Mouse (Mus musculus) testis, adult 2 months (tissue): ENCODE results near the gene Dlg2.

Source experiments
- CTCF ChIP-seq: fragments of 200-500 bp; IDR thresholded peaks from 2 replicates; pipeline ENCODE4 v1.5.1; 2012; ENCODE audit warnings: low read depth, mild to moderate bottlenecking, inconsistent platforms, low read length, moderate library complexity; ENCODE audit not compliant: control insufficient read depth, insufficient read depth, insufficient replicate concordance
- POLR2A ChIP-seq: fragments of 200-500 bp; IDR thresholded peaks from 2 replicates; pipeline ENCODE4 v1.6.1; 2012; ENCODE audit warnings: low read depth, mild to moderate bottlenecking, inconsistent platforms, low read length, moderate library complexity; ENCODE audit not compliant: control insufficient read depth

DNA sequence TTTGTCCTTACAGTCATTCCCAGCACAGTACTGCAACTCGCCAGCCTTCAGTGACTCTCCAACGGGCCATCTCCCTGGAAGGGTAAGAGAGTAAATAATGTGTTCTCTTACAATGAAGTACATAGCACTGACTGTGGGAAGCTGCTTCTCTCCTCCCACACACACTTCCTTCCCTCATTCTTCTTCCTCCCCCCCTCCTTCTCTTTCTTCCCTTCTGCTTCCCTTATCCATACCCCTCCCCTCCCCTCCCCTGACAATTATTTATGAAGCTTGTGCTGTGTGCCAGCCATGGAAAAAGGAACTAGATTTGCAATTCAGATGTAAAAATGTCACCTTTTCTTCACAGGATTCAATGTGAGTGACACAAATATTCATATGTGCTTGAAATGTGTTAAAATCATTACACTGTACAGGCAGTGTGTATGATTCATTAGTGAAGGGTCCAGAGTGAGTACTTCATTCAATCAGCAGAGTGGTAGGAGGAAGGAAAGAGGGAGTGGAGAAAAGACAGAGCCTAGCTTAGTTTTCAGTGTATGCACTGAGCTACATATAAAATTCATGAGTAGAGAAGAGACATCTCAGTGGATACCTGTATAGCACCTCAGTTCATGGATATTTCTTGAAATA lies 1564.4 kb downstream of the Dlg2 start:
- TF ChIP-seq CTCF (no peak), POLR2A (no peak)
